Mouse (Mus musculus) myocyte (in vitro differentiated cells): ENCODE results near the gene Clic3.

Experiments used
- CEBPB ChIP-seq: IDR thresholded peaks from 2 replicates; pipeline ENCODE4 v1.6.1; 2011; ENCODE audit warnings: mild to moderate bottlenecking, moderate library complexity; ENCODE audit not compliant: poor library complexity, insufficient read depth, severe bottlenecking
- E2F4 ChIP-seq: IDR thresholded peaks from one replicate; pipeline ENCODE4 v1.6.1; 2011; ENCODE audit warnings: mild to moderate bottlenecking, control low read depth, moderate library complexity; ENCODE audit not compliant: insufficient read depth
- MAX ChIP-seq: IDR thresholded peaks from one replicate; pipeline ENCODE4 v1.6.1; 2011; ENCODE audit warnings: low read depth, mild to moderate bottlenecking, control low read depth
- MYOD1 ChIP-seq, 3 experiments: IDR thresholded peaks; one replicate each; pipeline ENCODE4 v1.6.1; 2011; ENCODE audit warnings: control low read depth in 2 of 3, low read depth in 2 of 3, mild to moderate bottlenecking in 2 of 3, moderate library complexity in 1 of 3; ENCODE audit not compliant: insufficient read length in 2 of 3, control insufficient read depth in 1 of 3
- POLR2A ChIP-seq: IDR thresholded peaks from one replicate; pipeline ENCODE4 v1.6.1; 2011; ENCODE audit warnings: low read depth, mild to moderate bottlenecking, control low read depth, moderate library complexity; ENCODE audit not compliant: insufficient read length
- POLR2AphosphoS2 ChIP-seq: IDR thresholded peaks from one replicate; pipeline ENCODE4 v1.6.1; 2011; ENCODE audit warnings: low read depth, control low read depth; ENCODE audit not compliant: insufficient read length
- REST ChIP-seq: IDR thresholded peaks from one replicate; pipeline ENCODE4 v1.6.1; 2011; ENCODE audit warnings: mild to moderate bottlenecking, control low read depth, moderate library complexity; ENCODE audit not compliant: insufficient read depth, insufficient read length
- SRF ChIP-seq: IDR thresholded peaks from one replicate; pipeline ENCODE4 v1.6.1; 2011; ENCODE audit warnings: low read depth; ENCODE audit not compliant: control insufficient read depth, insufficient read length
- TCF12 ChIP-seq: IDR thresholded peaks from one replicate; pipeline ENCODE4 v1.6.1; 2011; ENCODE audit warnings: mild to moderate bottlenecking, control low read depth; ENCODE audit not compliant: poor library complexity, insufficient read depth, severe bottlenecking
- TCF3 ChIP-seq: IDR thresholded peaks from one replicate; pipeline ENCODE4 v1.6.1; 2011; ENCODE audit warnings: low read depth, control low read depth; ENCODE audit not compliant: insufficient read length
- USF1 ChIP-seq: IDR thresholded peaks from one replicate; pipeline ENCODE4 v1.6.1; 2011; ENCODE audit warnings: low read depth, mild to moderate bottlenecking, control low read depth, moderate library complexity

DNA sequence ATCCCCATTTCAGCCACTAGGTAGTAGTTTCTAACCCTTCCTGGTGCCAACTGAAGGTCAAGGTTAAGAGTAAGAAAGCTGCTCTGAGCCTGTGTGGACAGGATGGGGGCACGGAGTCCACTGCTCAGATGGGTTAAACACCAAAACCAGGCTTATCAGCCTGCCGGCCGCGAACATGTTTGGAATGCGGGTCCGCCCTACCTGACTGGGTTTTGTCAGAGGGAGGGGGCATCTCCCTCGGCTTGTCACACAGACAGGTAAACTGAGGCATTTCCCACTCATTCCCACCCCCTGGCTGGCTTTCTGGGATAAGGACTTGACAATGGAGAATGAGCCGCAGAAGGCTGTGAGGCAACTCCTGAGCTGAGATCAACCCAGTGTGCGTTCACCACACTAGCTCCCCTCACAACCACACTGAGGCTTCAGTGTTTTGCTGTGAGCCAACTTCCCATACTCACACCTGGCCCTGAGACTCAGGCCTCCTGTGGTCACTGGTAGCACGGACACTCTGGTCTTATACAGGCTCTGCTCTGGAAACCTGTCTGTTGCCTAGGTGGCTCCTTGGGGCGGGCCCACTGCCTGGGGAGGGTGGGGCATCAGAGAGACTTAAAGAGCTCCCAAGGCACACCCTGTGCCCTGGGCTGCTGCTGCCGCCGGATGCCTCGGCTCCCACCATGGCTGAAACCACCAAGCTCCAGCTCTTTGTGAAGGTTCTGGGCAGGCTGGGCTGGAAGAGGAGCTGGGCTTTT is at the start of gene Clic3:
- TF ChIP-seq TCF3 (no peak), MAX (no peak), REST (no peak), POLR2A (peak; percentile 15), MYOD1 (IDR thresholded peaks at IDR 0.05; ENCODE audit: control insufficient read depth in 1 of 3, insufficient read length in 2 of 3, low read depth in 2 of 3) (no peak), USF1 (no peak), SRF (no peak), E2F4 (no peak), CEBPB (no peak), POLR2AphosphoS2 (no peak), TCF12 (no peak)
